Mouse (Mus musculus) right cerebral cortex, postnatal 4 days (tissue): Measurements from ENCODE around the gene Itga6.

Experiments
- DNase-seq: peaks from one replicate; pipeline ENCODE4 v3.0.0-alpha.2; 2022

The Itga6 gene

DNA sequence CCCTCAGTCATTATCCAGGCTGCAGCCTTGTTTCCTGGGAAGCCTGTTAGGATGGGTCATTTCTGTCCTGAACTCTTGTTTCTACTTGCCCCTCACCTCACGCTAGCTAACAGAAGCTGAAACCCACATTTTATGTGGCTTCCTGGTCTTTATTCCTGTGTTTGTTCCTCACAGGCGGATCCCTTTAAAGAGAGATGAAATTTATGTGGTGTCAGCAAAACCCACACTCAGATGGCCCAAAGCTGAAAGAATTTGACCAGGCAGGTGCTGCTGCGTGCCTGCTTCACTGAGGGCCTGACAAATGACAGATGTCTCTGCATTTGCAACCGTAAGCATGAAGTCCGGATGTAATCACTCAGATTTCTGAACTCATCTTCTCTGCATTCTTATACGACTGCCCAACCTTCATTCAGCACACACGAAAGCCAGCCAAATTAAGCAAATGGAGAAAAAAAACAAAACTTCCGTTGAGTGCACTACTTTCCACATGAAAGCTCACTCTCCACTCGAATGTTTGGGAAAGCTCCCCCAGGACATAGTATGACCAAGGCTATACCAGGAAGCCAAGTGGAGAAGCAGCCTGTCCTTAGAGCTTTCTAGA lies 10.5 kb upstream of the Itga6 start:
- DNase-seq: no peak

DNA sequence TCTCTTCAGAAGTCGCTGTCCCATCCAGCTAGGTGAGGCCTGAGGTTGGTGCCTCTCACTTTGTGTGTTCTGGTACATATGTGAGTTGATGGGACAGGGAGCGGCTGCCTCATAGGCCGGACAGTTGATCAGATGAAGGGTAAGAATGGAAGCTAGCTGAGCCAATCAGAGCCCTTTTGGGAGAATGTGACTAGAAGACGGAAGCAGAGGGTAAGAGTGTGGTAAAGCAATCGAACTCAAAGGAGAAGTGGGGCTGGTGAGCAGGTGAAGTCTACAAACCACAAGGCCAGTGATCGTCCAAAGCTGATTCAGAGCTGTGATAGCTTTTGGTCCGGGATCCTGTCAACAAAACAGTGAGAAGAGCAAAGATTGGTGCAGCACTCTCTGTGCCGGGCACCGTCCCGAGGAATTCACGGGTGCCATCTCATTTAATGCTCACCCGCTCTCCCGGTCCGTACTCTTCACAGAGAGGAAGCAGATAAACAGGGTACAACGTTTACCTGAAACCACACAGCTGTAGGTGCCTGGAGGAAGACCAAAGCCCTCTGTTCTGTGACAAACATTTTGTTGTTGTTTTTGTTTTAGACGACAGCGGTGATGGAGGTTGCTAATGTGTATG lies 9.8 kb upstream of the Itga6 start:
- DNase-seq: no peak

DNA sequence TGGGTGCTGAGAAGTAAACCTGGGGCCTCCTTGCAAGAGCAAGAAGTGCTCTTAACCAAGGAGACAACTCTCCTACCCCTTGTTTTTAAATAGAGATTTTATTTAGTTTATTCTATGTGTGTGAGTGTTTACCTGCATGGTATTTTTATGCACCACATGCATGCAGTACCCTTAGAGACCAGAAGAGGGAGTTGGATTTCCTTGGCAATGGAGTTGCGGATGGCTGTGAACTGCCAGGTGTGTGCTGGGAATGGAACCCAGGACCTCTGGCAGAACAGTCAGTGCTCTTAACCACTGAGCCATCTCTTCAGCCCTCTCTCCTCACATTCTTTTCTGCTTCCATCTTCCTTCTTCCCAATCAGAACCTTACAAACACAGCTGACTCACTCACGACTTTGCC lies 9.2 kb upstream of the Itga6 start:
- DNase-seq: no peak

DNA sequence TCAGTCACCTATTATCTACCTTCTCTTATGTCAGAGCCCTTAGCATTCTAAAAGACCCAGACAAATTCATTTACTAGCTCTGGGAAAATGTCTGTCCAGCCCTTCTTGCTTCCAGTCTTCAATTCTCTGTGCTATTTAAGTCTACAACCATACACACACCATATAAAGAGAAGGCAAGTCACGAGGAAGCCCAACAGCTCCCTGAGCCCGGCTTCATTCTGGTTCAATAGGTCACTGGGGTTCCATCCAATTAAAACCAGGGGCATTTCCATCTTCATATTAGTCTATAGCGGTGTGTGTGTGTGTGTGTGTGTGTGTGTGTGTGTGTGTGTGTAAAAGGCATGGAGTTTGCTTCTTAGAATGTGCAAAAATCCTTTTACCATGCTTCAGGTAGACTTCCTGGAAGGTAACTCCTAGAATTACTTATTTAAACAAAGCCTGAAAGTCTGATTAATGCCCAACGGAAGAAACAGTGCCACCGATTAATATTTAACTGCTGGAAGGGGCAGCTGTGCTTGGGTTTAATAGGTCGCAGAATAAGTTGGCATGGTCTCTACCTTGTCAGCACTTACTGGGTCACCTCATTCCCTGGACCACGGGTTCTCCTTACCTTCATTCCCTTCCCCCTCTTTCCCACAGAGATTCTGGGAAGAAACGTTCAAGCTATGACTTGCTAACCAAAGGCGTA lies 6.1 kb upstream of the Itga6 start:
- no peak for DNase-seq

DNA sequence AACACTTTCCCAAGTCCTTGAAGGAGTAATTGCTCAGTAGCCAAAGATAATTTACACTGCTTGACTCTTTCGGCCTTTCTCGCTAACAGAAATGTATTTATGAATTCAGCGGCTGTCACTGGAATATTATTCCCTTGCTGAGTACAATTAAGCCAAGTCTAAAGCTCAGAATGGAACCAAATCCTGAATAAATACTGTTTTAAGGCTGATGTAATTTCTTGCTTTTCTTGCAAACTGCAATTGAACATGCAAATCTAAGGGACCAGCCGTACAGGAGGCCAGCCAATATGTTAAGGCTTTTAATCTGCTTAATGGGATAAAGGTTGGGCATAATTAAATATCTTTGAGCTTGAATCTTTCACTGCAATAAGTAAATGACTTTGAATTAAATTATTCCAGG lies 2.9 kb upstream of the Itga6 start:
- no peak for DNase-seq

DNA sequence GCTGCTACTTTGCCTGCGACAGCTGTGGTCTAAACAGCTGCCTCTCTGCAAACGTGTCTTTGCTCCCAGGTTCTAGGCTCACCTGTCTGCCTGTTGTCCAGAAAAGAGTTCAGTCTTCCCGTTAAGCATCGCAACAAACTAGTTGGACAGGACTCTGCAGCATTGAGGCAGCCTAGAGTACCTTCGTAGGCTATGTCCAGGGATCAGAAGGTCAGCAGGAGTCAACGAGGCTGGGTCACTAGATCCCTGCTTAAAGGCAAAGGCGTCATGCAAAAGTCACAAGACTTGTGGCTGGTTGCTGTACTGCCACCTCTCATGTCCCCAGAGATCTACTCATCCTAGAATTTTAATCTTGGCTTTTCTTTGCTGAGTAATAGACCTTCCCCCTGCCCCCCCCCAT lies 2.0 kb upstream of the Itga6 start:
- no peak for DNase-seq

DNA sequence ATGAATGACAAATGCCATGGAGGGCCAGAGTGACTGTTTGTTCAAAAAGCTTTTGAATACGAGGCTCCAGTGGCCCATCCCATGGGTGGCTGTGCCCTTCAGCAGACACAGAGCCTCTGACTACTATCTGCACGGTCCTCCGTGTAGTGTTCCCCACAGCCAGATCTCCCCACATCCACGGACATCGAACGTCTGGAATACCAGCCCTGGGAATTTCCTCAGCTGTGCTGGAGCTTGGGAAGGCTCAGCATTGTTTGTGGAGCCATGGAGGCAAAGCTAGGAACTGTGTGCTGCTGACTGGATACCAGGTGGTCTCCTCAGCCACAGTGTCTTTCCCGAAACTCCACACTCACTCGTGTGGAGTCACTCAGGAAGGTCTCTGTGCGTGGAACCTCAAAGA lies 1.1 kb upstream of the Itga6 start:
- no peak for DNase-seq

DNA sequence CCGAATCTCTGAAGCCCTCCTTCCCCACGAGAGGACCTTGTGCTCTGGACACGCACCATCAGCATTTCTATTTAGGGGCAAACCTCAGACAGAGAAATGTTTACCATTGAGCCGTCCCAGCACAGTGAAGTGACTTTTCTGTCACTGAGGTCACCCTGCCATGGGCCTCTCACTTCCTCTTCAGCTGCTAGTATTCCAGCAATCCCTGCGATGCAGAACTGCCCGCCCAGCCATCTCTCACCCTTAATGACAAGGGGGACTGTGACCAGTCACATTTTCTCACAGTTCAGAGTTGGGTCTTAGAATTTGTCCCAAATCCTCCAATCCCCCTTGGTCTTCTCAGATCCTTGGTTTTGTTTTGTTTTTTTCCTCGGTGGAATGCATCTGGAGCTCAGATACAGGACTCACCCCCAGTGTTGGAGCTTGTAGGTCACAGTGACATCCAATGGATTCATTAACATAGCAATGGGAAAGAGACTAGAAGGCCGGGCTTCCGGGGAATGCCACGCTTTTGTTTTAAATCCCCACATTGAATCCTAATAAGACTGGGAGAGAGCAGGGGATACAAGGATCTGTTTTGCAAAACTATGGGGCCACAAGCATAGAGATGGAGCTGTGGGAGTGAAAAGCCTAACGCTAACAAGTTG lies 432 bp upstream of the Itga6 start:
- no peak for DNase-seq

DNA sequence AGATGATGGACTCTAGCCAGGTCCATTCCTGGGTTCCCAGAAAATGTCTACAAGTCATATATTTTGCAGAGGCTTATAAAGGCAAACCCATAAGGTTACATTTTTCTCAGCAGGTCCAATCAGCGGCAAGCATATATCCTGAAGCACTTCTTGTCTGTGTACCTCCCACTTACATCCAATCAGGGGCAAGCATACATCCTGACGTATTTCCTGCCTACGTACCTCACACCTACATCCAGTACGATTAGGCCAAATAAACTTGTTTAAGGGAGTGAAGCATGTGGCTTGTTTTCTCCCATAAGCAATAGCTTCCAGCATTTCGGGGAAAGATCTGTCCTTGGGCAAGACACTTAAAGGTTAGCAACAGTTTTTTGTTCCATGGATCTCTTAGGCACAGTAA lies 3.0 kb downstream of the Itga6 start:
- no peak for DNase-seq

DNA sequence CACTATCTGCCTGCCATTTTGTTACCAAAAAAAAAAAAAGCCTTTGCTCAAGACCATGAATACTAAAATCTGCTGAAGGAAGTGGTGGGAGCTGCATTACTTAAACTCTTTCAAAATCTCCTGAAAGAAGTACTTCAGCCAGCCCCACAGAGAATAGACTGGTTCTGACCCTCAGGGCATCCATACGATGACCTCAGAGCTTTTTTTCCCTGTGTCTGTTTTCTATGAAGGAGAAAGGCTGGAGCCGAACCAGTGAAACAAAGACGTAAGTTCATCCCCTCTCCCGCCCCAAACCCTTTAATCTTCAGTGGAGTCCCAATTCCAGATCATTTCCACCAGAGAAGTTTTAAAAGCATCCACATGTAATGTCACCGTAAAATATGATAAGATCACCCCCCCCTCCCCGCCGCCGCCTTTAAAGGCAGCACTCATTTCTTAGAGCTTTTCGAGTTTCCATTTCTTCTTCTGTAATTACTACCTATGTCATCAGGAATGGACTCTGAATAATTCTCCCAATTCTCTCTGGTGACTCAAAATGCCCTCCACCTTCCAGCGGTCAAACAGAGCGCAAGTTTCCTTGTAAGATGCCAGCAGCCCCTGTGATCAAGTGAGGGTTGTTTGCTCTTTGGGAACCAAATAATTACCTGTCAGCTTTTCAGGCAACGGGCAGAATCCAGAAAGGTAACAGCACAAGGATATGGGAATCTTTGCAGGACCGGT lies 4.1 kb downstream of the Itga6 start:
- no peak for DNase-seq

DNA sequence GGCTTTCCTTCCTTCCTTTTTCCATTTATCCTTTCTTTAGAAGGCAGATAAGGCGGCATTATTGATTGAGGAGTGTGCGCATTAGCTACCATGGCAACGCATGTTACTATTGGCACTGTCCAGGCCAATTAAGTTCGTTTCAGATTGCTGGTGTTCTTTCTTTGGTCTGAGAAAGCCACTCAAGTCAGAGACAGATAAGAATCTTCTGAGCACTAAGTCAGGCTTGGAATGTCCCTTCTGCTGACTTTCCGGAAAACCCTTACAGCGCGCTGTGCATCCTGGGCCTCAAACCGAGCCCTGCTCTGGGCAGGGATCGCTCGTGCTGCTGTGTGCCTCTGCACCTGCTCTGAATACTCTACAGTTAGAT lies 4.7 kb downstream of the Itga6 start:
- no peak for DNase-seq

DNA sequence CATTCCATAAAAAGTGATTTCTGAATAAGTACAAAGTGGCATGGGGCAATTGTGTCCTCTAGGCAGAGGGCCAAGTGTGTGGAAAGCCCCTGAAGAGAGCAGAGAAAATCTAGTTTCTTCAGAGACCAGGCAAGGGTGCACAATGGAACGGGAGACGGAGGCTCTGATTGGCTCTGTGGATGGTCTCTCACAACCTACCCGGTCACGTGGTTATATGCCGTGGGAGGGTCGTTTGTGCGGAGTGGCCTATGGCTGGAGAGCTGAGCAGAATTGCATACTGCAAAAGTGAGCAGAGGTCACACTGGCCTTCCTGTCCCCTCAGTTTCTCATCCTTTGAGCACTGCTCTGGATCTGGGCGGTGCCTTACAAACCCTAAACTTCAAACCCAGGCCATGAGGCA lies 5.9 kb downstream of the Itga6 start:
- DNase-seq: no peak

DNA sequence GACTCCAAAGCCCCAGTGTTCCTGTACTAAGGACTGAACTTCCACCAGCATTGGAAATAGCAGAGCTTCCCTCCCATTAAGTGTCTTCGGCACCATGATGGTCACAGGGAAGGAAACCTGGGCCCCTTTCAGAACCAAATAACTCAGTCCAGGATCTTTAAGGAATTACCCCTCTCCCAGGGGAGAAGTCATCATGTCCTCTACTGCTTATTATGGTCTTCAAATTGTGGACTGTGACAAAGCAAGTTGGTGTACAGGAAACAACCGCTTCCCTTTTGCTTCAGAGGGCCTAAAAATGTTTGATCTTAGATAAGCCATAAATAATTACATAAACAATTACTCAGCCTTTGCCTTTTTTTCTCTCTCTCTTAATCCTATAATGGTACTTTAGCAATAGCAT lies 6.4 kb downstream of the Itga6 start:
- DNase-seq: no peak

DNA sequence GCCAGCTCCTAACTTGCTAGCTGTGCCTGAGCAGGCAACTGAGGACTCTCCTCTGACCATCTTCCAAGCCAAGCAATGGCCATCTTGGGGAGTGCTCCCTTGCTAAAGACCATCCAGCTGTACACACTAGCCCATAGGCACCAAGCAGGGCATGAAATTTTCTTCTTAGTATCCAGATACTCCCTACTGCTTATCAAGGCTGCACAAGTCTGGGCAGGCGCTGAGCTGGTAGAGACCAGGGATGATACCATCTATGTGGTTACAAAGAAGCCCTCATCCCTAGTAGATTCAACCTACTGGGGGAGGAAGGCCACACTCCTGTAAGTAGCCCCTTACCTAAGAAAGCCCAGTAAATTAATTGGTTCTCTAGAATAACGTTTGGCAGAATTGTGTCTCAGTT lies 7.0 kb downstream of the Itga6 start:
- DNase-seq: no peak

DNA sequence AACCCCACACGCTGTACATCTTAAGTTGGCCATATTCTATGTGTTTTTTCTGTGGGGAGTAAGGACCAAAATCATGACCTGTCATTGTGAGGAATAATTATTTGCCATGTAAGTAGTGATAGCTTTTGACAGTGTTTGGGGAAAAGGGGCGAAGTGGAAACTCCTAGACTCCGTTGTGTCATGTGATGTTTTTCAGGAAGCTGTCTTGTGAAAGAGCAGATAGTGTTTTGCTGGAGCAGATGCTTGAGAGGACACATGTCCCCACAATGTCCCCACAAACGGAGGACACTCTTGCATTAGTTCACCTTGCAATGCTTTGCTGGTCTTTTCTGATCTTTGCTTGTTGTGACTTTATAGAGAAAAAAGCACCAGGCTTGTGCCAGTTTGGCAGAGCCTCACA lies 7.7 kb downstream of the Itga6 start:
- DNase-seq: no peak

DNA sequence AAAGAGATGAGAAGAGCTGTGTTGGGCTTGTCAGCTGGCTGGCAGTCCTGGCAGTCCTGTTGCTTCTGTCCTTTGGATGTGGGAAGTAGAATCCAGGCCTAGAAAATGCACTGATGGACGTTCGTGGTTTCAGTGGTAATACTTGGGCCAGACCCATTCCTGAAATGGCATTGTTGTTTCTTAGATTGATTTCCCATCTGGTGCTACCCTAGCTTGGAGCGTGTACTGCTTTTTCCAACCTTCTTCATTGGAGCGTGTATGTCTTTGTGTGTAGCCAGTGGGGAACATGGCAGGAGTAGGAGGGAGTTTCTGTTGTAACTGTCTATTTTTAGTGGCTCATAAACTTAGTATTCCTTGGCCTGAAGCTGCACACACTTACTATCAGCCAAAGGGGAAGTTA lies 10.3 kb downstream of the Itga6 start:
- no peak for DNase-seq

DNA sequence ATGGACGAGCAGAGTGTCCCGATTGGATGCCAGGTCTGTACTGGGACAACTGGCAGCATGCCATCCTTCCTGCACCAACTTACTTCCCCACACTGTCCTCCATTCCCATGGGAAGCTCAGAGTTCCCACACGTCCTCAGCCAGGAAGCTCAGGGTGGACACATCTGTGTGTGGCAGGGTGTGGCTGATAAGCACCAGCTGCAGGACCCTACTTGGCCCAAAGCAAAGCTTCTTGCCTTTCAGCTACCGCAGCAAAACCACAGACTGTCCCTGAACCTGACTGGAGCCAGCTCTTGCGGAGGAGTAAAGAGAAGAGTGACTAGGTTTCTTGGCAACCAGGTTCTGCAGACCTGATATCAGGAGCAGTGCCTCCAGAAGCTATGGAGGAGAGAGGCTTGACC lies 11.7 kb downstream of the Itga6 start:
- DNase-seq: no peak

DNA sequence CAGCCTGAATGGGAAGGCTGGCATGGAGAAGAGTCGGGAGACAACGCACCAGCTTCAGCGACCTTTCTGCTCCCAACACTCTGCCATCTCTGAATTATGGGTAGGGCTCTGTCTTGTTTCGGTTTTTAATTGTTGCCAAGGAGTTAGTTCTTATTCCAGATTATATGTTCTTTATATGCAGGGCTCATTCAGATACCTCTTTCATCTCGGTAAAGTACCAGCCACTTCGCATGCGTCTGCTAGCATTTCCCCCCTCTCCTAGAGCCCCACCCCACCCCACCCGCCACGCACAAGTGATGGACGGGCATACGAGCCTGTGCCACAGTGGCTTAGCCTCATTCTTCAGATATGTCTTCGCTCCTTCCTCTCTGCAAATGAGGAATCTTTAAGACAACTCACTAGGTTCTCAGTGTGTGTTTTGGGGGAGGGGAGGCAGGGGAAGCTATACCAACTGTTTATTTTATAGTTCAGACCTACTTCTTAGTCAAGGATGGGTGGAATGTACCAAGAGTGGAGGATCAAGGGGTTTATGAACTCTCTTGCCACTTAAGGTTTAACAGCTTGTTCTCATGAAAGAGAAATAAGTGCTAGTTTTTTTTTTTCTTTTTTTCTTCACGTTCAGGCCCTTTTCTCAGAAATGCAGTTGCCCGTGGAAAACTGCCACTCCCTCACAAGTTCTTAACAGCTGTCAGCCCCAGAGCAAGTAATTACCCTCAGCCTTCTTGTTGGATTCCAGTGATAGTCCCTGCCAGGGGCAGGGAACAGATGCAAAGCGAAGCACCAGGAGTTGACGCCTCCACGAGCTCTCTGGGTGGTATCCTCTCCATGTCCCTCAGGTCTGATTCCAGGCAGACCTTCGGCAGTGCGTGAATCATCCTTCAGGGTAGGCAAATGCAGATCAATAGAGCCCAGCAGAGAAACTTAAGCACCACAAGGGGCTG lies 13.4 kb downstream of the Itga6 start:
- DNase-seq: no peak

DNA sequence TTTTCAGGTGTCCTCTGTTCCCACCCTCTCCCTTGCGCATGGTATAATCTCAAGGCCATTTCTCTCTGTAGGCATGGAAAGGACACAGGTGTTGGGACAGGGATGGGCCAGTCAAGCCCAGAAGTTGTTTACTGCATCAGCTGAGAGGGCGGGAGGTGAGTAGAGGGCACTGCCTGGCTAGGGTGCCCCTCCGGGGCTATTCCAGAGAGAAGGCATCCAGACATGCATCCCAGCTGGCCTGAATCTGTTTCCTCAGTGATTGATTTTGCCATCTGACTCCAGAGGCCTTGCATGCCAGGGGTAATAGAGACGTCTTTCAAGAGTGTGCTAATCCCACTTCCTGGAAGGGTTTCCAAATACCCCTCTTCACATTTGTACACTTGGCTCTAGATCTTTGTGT lies 14.7 kb downstream of the Itga6 start:
- DNase-seq: no peak

DNA sequence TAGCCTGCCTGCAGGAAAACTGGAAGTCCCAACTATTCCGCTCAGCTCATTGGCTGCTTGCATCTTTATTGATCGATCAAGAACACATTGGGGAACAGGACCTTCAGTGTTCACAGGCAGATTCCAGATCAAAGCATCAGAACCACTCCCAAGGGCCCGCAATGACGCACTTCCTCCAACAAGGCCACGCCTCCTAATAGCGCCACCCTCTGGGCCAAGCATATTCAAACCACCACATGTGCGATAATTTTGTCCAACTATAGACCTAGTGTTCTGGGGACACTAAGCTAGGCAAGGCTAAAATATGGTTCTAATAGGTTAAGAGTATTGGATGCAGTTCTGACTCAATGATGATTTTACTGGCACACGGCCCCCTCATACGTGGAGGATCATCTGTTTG lies 15.7 kb downstream of the Itga6 start:
- DNase-seq: no peak

DNA sequence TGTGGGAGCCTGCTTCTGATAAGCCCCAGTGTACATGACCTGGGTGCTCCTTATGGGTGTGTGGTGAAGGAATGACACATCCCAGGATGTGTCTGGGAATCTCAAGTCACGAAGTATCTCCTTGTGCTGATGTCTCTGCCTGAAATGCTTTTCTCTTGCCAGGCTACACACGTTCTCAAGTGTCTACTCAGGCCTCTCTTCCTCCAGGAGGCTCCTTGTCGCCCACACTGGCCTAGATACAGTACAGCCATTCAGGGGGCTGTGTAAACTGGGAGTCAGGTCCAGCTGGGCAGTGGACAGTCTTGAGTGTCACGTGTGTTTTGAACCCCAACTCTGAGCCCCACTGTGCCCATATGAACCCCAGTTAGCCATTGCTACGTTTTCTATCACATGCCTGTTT lies 19.1 kb downstream of the Itga6 start:
- no peak for DNase-seq

DNA sequence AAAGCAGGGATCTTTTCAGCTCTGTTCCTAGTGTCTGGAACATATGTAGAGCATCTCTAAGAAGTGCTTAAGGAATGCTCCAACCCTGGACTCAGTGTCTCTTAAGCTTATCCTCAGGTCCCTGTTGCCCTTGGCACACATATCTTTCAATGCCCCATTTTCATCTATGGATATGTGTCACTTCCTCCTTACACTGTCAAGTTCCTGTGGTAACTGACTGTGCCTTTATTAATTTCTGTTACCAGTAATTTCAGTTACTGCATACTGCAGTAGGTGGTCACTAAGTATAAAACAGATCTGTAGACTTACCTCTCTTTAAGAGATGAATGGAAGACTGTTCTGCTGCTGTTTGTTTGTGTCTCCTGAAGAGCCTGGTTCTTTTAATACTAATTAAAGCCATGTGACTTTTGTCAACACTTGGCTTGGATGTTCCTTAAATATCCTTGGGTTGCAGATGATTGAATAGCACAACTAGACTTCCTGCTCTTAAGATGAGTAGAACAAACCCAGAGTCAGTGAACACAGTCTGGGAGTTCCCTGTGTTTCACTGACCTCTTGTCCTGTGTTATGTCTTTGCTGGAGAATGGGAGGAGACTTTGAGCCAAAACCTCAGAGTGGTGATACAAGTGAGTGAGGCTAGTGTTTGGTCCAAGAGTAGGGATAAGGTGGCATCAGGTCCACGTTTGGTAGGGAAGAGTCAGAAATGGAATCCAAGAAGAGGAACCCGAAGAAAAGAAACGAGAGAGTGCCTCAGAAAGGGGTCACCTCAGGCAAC lies 19.7 kb downstream of the Itga6 start:
- no peak for DNase-seq
